Mouse (Mus musculus) kidney, embryonic 14.5 days (tissue): ENCODE measurements at regions not wholly inside any gene's neighbourhood (a gene's known extent, or its start where the extent isn't known, plus 50 kb on each side); places are given as distances from the start of the nearest gene placed in this dataset.

Source experiments
- ATAC-seq: fragments of 200-750 bp; cut with Nextera tagmentation; 2 replicates; pipeline ENCODE4 v1.8.0; 2017; ENCODE audit warnings: moderate number of reproducible peaks, mild to moderate bottlenecking, moderate TSS enrichment, moderate library complexity; ENCODE audit not compliant: low FRiP score, low TSS enrichment
- H3K27ac ChIP-seq: fragments of 300-500 bp; sonication (generic); 2 replicates; pipeline ENCODE4 v1.5.1; 2014; ENCODE audit warnings: low read depth, mild to moderate bottlenecking, low read length, moderate library complexity, mixed read lengths
- H3K27me3 ChIP-seq: fragments of 300-500 bp; sonication (generic); 2 replicates; pipeline ENCODE4 v1.6.1; 2014; ENCODE audit warnings: mild to moderate bottlenecking, low read length; ENCODE audit not compliant: control insufficient read depth, insufficient read depth
- H3K36me3 ChIP-seq: fragments of 300-500 bp; sonication (generic); 2 replicates; pipeline ENCODE4 v1.6.1; 2014; ENCODE audit warnings: low read length, mixed read lengths; ENCODE audit not compliant: control insufficient read depth, insufficient read depth
- H3K4me1 ChIP-seq: fragments of 300-500 bp; sonication (generic); 2 replicates; pipeline ENCODE4 v1.6.1; 2014; ENCODE audit warnings: low read length, mixed read lengths; ENCODE audit not compliant: control insufficient read depth, insufficient read depth
- H3K4me2 ChIP-seq: fragments of 300-500 bp; sonication (generic); replicated peaks from 2 replicates; pipeline ENCODE4 v1.6.1; 2014; ENCODE audit warnings: low read depth, mild to moderate bottlenecking, low read length
- H3K4me3 ChIP-seq: fragments of 300-500 bp; sonication (generic); 2 replicates; pipeline ENCODE4 v1.5.1; 2014; ENCODE audit warnings: mild to moderate bottlenecking, low read length
- H3K9ac ChIP-seq: fragments of 300-500 bp; sonication (generic); 2 replicates; pipeline ENCODE4 v1.6.1; 2014; ENCODE audit warnings: low read depth, mild to moderate bottlenecking, low read length, moderate library complexity
- H3K9me3 ChIP-seq: fragments of 300-500 bp; sonication (generic); 2 replicates; pipeline ENCODE4 v1.6.1; 2016; ENCODE audit warnings: low read length; ENCODE audit not compliant: control insufficient read depth
- WGBS: fragments of 180-500 bp; shearing (Covaris S2); extraction: QIAGEN DNeasy Blood & Tissue Kit; methylation state at CpG from one replicate; pipeline ENCODE4 v1.1.7; 2014; 5-methylcytosine and 5-hydroxymethylcytosine counted together

DNA sequence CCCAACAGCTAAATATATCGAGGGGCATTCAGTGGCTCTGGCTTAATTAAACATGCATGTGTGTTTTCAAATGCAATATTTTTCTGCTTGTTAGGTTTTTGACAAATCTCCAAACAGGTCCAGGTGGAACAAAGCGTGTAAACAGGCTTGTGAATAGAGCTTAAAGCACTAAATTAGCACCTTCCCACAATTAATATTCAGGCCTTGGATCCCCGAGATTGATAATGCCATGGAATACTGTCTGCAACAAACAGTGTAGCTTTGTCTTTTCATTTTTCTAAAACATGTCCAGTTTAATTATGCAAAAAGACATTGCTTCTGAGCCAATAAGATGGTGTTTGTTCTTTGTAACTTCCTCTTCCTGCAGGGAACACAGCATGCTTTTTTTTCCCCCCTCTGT is 258.9 kb downstream of the Barhl2 start:
- 0 out of 2 replicates have a peak, but pooled peaks cover 2% of the 10 kb centered on the region for H3K4me1 ChIP-seq
- no peak overlapping the region for H3K4me2 ChIP-seq
- no peaks in the 10 kb centered on the region for H3K9me3 ChIP-seq
- H3K9ac ChIP-seq: no peak overlapping the region
- no peak overlapping the region for H3K27ac ChIP-seq
- H3K4me3 ChIP-seq: no peak overlapping the region
- H3K27me3 ChIP-seq: no peaks in the 10 kb centered on the region
- ATAC-seq: no peak
- no peaks in the 10 kb centered on the region for H3K36me3 ChIP-seq
- 88% methylated on average over 3 of the region's 3 CpGs for WGBS

DNA sequence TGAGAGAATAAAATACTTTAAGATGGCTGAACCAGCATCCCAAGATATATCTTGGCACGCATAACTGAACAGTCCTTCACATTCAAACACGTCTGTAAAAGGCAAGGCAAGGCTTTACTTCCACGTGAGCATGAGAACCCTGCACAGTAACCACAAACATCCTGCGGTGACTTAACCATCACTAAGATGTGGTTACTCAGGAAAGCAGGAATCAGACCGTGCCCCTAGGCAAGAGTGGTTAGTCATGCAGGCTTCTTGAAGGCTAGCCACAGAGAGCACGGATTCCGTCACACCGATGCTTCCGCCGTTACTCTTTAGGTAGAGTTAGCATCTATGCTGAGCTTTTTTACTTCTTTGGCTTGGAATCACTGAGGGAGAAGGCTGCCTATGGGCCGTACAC is 266.8 kb downstream of the Barhl2 start:
- no peak for ATAC-seq
- Histone ChIP-seq H3K27ac (no peak overlapping the region), H3K4me1 (no peaks in the 10 kb centered on the region), H3K4me3 (no peak overlapping the region), H3K27me3 (no peaks in the 10 kb centered on the region), H3K9me3 (no peaks in the 10 kb centered on the region), H3K4me2 (no peak overlapping the region), H3K9ac (no peak overlapping the region), H3K36me3 (no peaks in the 10 kb centered on the region)
- 86% methylated on average over 11 of the region's 11 CpGs for WGBS

DNA sequence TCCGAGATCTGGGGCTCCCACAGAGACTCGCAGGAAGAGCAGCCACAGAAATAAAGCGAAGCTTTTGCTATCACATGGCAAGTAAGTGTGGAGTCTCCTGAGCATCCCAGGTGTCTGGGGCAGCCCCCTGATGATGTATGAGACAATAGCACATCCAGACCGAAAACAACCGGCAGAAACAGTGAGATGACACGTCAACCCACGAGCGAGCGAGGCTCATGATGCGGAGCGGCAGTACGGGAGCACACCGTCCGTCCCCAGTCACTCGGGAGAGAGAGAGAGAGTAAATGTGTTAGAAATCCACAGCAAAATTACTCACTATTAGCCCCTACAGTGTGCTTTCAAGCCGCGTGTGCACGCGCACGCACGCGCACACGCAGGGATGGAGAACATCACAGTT is 276.2 kb downstream of the Barhl2 start:
- H3K9ac ChIP-seq: no peak overlapping the region
- no peaks in the 10 kb centered on the region for H3K27me3 ChIP-seq
- WGBS: 93% methylated on average over 23 of the region's 23 CpGs
- H3K36me3 ChIP-seq: no peaks in the 10 kb centered on the region
- no peak overlapping the region for H3K27ac ChIP-seq
- no peaks in the 10 kb centered on the region for H3K4me1 ChIP-seq
- no peak for ATAC-seq
- no peak overlapping the region for H3K4me3 ChIP-seq
- no peaks in the 10 kb centered on the region for H3K9me3 ChIP-seq
- H3K4me2 ChIP-seq: no peak overlapping the region

DNA sequence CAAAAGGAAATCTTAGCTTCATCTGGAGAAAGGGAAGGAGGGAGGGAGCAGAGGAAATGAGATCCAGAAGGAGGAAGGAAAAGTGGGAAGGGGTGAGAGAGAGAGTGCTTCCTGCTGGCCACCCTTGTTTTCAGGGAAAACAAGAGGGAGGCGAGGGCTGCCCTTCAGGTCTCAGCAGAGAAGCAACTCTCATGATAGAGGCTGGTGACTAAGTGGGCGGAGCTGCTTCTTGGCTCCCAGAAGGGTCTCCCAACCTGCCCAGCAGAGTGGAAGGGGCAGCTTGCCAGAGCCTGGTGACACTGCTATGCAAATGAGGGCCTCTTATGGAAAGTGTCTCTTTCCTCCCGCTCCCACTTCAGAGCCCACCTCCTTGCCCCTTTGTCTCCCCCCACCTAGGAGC is 285.8 kb downstream of the Barhl2 start:
- Histone ChIP-seq H3K4me1 (0 out of 2 replicates have a peak, but pooled peaks cover 4% of the 10 kb centered on the region), H3K36me3 (no peaks in the 10 kb centered on the region), H3K27ac (no peak overlapping the region), H3K9me3 (no peaks in the 10 kb centered on the region), H3K9ac (no peak overlapping the region), H3K4me3 (no peak overlapping the region), H3K27me3 (no peaks in the 10 kb centered on the region), H3K4me2 (no peak overlapping the region)
- 7% methylated on average over 3 of the region's 3 CpGs for WGBS
- ATAC-seq: peak; percentile 79

DNA sequence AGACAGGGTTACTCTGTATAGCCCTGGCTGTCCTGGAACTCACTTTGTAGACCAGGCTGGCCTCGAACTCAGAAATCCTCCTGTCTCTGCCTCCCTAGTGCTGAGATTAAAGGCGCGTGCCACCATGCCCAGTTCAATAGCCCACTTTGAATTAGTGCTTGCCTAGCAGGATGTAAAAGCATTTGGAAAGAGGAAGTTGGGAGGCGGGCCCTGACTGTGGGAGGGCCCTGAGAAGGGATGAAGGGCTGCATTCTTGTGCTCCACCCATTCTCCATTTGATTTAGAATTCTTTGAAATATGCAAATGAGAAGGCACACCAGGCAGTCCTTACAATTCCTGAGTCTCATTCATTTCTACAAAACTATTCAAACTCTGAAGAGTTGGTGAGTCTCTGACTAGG is 287.6 kb downstream of the Barhl2 start:
- no peak overlapping the region for H3K4me3 ChIP-seq
- no peaks in the 10 kb centered on the region for H3K9me3 ChIP-seq
- H3K9ac ChIP-seq: no peak overlapping the region
- no peaks in the 10 kb centered on the region for H3K36me3 ChIP-seq
- H3K27me3 ChIP-seq: no peaks in the 10 kb centered on the region
- 0 out of 2 replicates have a peak, but pooled peaks cover 4% of the 10 kb centered on the region for H3K4me1 ChIP-seq
- 98% methylated on average over 4 of the region's 4 CpGs for WGBS
- no peak for ATAC-seq
- no peak overlapping the region for H3K27ac ChIP-seq
- no peak overlapping the region for H3K4me2 ChIP-seq

DNA sequence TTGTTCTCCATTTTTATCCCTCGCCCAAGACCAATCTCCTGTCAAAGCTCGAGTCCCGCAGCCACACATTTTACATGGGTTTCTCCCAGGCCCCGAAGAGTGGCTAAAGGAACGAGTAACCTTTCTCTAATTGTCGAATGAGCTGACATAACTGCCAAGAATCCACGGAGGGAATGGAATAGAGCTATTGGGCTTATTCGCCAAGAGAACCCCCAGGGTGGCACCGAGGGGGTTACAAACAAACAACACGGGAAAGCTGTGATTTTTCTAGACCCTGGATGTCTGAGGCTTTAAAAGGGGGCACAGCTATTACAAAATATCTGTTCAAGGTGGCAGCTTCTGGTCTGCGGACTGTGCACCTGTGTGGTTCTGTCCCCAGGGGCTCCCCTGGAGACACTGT is 290.4 kb downstream of the Barhl2 start:
- no peak overlapping the region for H3K27ac ChIP-seq
- no peak for ATAC-seq
- no peak overlapping the region for H3K4me3 ChIP-seq
- H3K27me3 ChIP-seq: no peaks in the 10 kb centered on the region
- H3K4me1 ChIP-seq: 0 out of 2 replicates have a peak, but pooled peaks cover 4% of the 10 kb centered on the region
- no peak overlapping the region for H3K4me2 ChIP-seq
- H3K36me3 ChIP-seq: no peaks in the 10 kb centered on the region
- H3K9ac ChIP-seq: no peak overlapping the region
- 88% methylated on average over 11 of the region's 11 CpGs for WGBS
- no peaks in the 10 kb centered on the region for H3K9me3 ChIP-seq

DNA sequence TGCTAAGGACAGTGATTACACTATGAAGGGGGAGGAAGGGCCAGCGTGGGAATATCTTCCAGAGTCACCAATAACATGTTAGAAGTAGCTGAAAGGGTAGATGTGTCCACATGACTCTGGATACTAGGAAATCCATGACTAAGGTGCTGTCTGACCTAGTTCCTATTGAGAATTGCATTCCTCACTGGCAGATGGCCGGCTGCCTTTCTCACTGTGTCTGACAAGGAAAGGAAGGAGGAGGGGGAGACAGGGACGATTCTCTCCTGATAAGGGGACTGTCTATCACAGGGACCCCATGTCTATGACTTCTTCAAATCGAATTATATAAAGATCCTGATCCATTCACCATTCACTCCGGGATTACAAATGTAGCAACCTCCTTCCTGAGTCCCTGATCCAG is 289.9 kb downstream of the Zfp326 start:
- Histone ChIP-seq H3K27ac (no peak overlapping the region), H3K4me1 (no peaks in the 10 kb centered on the region), H3K9ac (no peak overlapping the region), H3K4me2 (no peak overlapping the region), H3K36me3 (no peaks in the 10 kb centered on the region), H3K27me3 (no peaks in the 10 kb centered on the region), H3K9me3 (no peaks in the 10 kb centered on the region), H3K4me3 (no peak overlapping the region)
- 70% methylated on average over 5 of the region's 5 CpGs for WGBS
- ATAC-seq: no peak

DNA sequence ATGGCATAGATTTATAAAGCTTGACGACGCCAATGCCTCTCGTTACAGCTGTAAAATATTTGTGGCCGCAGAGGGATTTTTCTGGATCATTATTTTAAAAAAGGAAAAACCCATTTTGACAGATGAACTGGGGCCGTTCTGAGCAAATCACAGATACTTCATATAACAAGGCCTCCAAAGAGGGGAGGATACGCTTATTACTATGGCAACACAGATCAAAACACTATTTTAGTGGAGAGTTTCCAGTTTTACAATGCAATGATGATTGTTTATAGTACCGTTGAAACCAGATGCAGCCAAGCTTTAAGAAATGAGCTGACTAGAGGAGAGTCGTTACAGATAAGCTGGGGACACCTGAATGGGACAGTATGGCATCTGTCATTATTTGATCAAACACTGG is 287.8 kb downstream of the Zfp326 start:
- no peak overlapping the region for H3K9ac ChIP-seq
- 60% methylated on average over 8 of the region's 8 CpGs for WGBS
- H3K27ac ChIP-seq: no peak overlapping the region
- H3K4me2 ChIP-seq: no peak overlapping the region
- H3K27me3 ChIP-seq: no peaks in the 10 kb centered on the region
- H3K4me3 ChIP-seq: no peak overlapping the region
- H3K4me1 ChIP-seq: no peaks in the 10 kb centered on the region
- no peak for ATAC-seq
- H3K36me3 ChIP-seq: no peaks in the 10 kb centered on the region
- no peaks in the 10 kb centered on the region for H3K9me3 ChIP-seq

DNA sequence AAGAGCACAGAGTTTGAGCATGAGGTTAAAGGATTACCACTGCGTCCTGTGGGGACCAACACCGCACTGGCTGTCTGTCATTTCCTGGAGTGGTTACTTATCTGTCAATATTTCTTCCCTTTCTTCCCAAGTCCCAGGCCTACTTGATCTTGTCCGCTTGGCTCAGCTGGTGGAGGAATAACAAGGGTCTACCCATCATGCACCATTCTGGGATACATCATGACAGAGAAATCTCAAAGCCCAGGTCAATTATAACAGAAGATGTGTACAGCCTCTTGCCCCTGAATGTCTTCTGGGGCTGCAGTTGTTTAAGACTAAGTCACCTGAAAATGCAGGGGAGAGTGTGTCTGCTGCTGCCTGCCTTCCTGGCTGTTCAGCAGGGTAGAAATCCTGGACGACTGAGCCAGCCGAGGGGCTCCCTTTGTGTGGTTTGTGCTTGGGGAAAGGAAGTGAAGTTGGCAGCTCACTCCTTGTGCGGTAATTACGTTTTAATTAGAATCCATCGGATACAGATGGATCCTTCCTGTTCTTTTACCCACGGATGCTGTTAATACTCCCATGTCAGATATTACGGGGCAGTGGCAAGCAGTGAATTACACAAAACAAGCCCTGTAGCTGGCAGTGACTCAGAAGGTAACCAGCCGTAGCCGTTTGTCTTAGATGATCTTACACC is 286.8 kb downstream of the Zfp326 start:
- Histone ChIP-seq H3K27ac (no peak overlapping the region), H3K4me2 (no peak overlapping the region), H3K9me3 (no peaks in the 10 kb centered on the region), H3K9ac (no peak overlapping the region), H3K27me3 (no peaks in the 10 kb centered on the region), H3K4me3 (no peak overlapping the region), H3K4me1 (no peaks in the 10 kb centered on the region), H3K36me3 (no peaks in the 10 kb centered on the region)
- peak; percentile 39; the same call in 1 of the 2 replicates for ATAC-seq
- 28% methylated on average over 12 of the region's 12 CpGs for WGBS
